13 mouse cellular contexts compared by ENCODE assay signal in the genomic region with DNA sequence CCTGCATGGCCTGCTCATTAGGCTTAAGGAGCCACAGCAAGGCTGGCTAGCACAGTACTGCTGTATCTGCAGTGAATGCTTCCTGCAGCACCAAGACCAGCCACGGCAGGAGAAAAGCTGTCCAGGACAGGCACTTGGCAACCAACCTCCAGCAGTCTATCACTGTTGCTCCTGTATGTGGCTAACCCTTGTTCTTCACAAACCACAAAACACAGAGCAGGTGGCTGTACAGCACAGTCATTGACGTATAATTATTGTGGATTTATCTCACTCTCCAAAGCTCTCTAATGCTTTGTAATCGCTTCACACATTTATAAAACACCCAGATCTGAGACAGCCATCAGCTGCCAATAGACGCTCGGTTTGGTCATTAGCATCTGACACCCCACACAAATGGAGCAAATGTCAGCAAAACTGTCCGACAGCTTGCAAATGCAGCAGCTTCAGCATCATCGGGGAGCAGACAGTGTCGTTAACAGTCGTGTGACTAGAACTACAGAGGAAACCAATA.
DNase-seq lines count a peak whose midpoint lies in the region; ATAC-seq and TF ChIP-seq lines count a peak whose summit lies in the region.
"Had no signal": no experiment of that assay in that cellular context is flagged by ENCODE, and none has a peak within 500 bp of the region (broad histone marks: within the 10 kb centered on the region; RNA-seq: fewer than 3 reads in every experiment).

No protein-coding gene starts in this region.

- no peak overlapping the region for H3K27ac ChIP-seq in midbrain, embryonic 12.5 days (replicated peaks)
- H3K27ac ChIP-seq in midbrain, embryonic 10.5 days (replicated peaks) = no peak overlapping the region
- no peak overlapping the region for H3K27ac ChIP-seq in hindbrain, embryonic 14.5 days
- no peak overlapping the region for H3K27ac ChIP-seq in midbrain, embryonic 15.5 days
- no peak overlapping the region for H3K27ac ChIP-seq in gastrocnemius, adult 2 months
- H3K27ac ChIP-seq in limb, embryonic 10.5 days = no peak overlapping the region
- H3K27ac ChIP-seq: limb, embryonic 15.5 days had no signal

- DNase-seq in cerebellum, adult 18-20 months = peak; percentile 42
- DNase-seq in cerebellum, postnatal 4 days (ENCODE audit: low spot score in 2 of 2) = no peak
- DNase-seq in midbrain, embryonic 10.5 days (ENCODE audit: low spot score) = no peak
- no peak for DNase-seq in hindbrain, embryonic 14.5 days (ENCODE audit: low spot score)
- DNase-seq in gastrocnemius, adult 2 months = no peak
- no peak for DNase-seq in limb, embryonic 10.5 days (ENCODE audit: low spot score)
- DNase-seq: gastrocnemius, postnatal 25 days; thymus, adult 18-20 months had no signal

- TF ChIP-seq CTCF in gastrocnemius, adult 2 months (IDR thresholded peaks at IDR 0.05) = no peak

- no peaks in the 10 kb centered on the region for H3K36me3 ChIP-seq in midbrain, embryonic 12.5 days
- no peaks in the 10 kb centered on the region for H3K36me3 ChIP-seq in midbrain, embryonic 10.5 days
- H3K36me3 ChIP-seq in hindbrain, embryonic 14.5 days (replicated peaks; ENCODE audit: control insufficient read depth, insufficient read depth) = no peaks in the 10 kb centered on the region
- no peaks in the 10 kb centered on the region for H3K36me3 ChIP-seq in midbrain, embryonic 15.5 days (replicated peaks)
- H3K36me3 ChIP-seq in limb, embryonic 10.5 days = no peaks in the 10 kb centered on the region
- H3K36me3 ChIP-seq: limb, embryonic 15.5 days had no signal

- intact Hi-C loops in gastrocnemius, adult 2 months (cut with DNase I) = no loop called here

- ATAC-seq in midbrain, embryonic 12.5 days (ENCODE audit: low FRiP score, low read depth) = 0 out of 2 replicates have a peak, but pooled peaks have one; percentile 56
- ATAC-seq in hindbrain, embryonic 14.5 days (ENCODE audit: low FRiP score) = peak; percentile 68; the same call in 1 of the 2 replicates
- ATAC-seq in midbrain, embryonic 15.5 days (replicated peaks) = peak; percentile 42
- ATAC-seq: intestine, embryonic 16.5 days; lung, postnatal 0 days had no signal

- H3K4me3 ChIP-seq in midbrain, embryonic 12.5 days = no peak overlapping the region
- no peak overlapping the region for H3K4me3 ChIP-seq in midbrain, embryonic 10.5 days
- H3K4me3 ChIP-seq in hindbrain, embryonic 14.5 days (replicated peaks; ENCODE audit: low read length) = no peak overlapping the region
- H3K4me3 ChIP-seq in midbrain, embryonic 15.5 days = no peak overlapping the region
- no peak overlapping the region for H3K4me3 ChIP-seq in gastrocnemius, adult 2 months
- H3K4me3 ChIP-seq in limb, embryonic 10.5 days = no peak overlapping the region
- H3K4me3 ChIP-seq: limb, embryonic 15.5 days had no signal

- H3K9ac ChIP-seq in midbrain, embryonic 12.5 days (replicated peaks) = no peak overlapping the region
- no peak overlapping the region for H3K9ac ChIP-seq in hindbrain, embryonic 14.5 days
- H3K9ac ChIP-seq in midbrain, embryonic 15.5 days = no peak overlapping the region
- H3K9ac ChIP-seq: limb, embryonic 15.5 days had no signal

- H3K4me2 ChIP-seq in midbrain, embryonic 12.5 days (replicated peaks) = no peak overlapping the region
- H3K4me2 ChIP-seq in hindbrain, embryonic 14.5 days (replicated peaks) = no peak overlapping the region
- H3K4me2 ChIP-seq in midbrain, embryonic 15.5 days = no peak overlapping the region
- H3K4me2 ChIP-seq: limb, embryonic 15.5 days had no signal

- peaks cover 6% of the 10 kb centered on the region; the same call in 1 of the 2 replicates for H3K4me1 ChIP-seq in midbrain, embryonic 12.5 days
- no peaks in the 10 kb centered on the region for H3K4me1 ChIP-seq in midbrain, embryonic 10.5 days
- H3K4me1 ChIP-seq in hindbrain, embryonic 14.5 days (replicated peaks; ENCODE audit: control insufficient read depth, insufficient read depth, low read length) = peaks cover 6% of the 10 kb centered on the region; the same call in 1 of the 2 replicates
- H3K4me1 ChIP-seq in midbrain, embryonic 15.5 days = peaks cover 5% of the 10 kb centered on the region; the same call in 1 of the 2 replicates
- no peaks in the 10 kb centered on the region for H3K4me1 ChIP-seq in limb, embryonic 10.5 days
- H3K4me1 ChIP-seq: limb, embryonic 15.5 days had no signal

- 67% methylated on average over 9 of the region's 9 CpGs for WGBS in midbrain, embryonic 12.5 days
- WGBS in midbrain, embryonic 10.5 days = 90% methylated on average over 9 of the region's 9 CpGs
- WGBS in hindbrain, embryonic 14.5 days = 59% methylated on average over 9 of the region's 9 CpGs
- WGBS in midbrain, embryonic 15.5 days = 40% methylated on average over 9 of the region's 9 CpGs
- WGBS in limb, embryonic 10.5 days = 81% methylated on average over 9 of the region's 9 CpGs

- no peaks in the 10 kb centered on the region for H3K27me3 ChIP-seq in midbrain, embryonic 12.5 days
- no peaks in the 10 kb centered on the region for H3K27me3 ChIP-seq in midbrain, embryonic 10.5 days (ENCODE audit: low read depth, poor library complexity, severe bottlenecking)
- H3K27me3 ChIP-seq in hindbrain, embryonic 14.5 days (ENCODE audit: control insufficient read depth, insufficient read depth, low read length) = no peaks in the 10 kb centered on the region
- no peaks in the 10 kb centered on the region for H3K27me3 ChIP-seq in midbrain, embryonic 15.5 days (replicated peaks)
- H3K27me3 ChIP-seq in limb, embryonic 10.5 days (ENCODE audit: low read depth, poor library complexity, severe bottlenecking) = no peaks in the 10 kb centered on the region
- H3K27me3 ChIP-seq: limb, embryonic 15.5 days had no signal

- H3K9me3 ChIP-seq in midbrain, embryonic 12.5 days = no peaks in the 10 kb centered on the region
- H3K9me3 ChIP-seq in midbrain, embryonic 10.5 days (replicated peaks) = no peaks in the 10 kb centered on the region
- no peaks in the 10 kb centered on the region for H3K9me3 ChIP-seq in hindbrain, embryonic 14.5 days (ENCODE audit: control insufficient read depth, low read length)
- no peaks in the 10 kb centered on the region for H3K9me3 ChIP-seq in midbrain, embryonic 15.5 days
- no peaks in the 10 kb centered on the region for H3K9me3 ChIP-seq in limb, embryonic 10.5 days (replicated peaks)
- H3K9me3 ChIP-seq: limb, embryonic 15.5 days had no signal

Comparison
In these comparisons a context has a peak if more than half of its experiments do, and no peak if none do; other contexts are left out.
1. DNase-seq: peak in cerebellum, adult 18-20 months (2 of 2); none in cerebellum, postnatal 4 days (0 of 2), midbrain, embryonic 10.5 days (single experiment), hindbrain, embryonic 14.5 days (single experiment), gastrocnemius, adult 2 months (single experiment) and limb, embryonic 10.5 days (single experiment).
2. Peak in every context shown above with its lines, with median percentiles within 50 percentile points of each other: ATAC-seq.